Mouse (Mus musculus): ENCODE measurements around the gene Morn4. TPM values are rescaled to one million over a fixed set of nuclear protein-coding genes. Genes with fewer than 3 reads are reported as not detected.
A peak's percentile ranks its signal among the peaks of the same experiment; 100 is the strongest.

Gene Morn4
- polyA plus RNA-seq, 1 experiment from 2014 or later, result 37.7 TPM

- Histone ChIP-seq H3K9me3 (no peaks in the 10 kb centered on the region), H3K4me3 (replicated peaks) (no peak overlapping the region), H3K4me1 (replicated peaks) (peaks cover 14% of the 10 kb centered on the region), H3K27me3 (no peaks in the 10 kb centered on the region), H3K4me2 (no peak overlapping the region), H3K9ac (replicated peaks) (no peak overlapping the region), H3K36me3 (peaks cover 55% of the 10 kb centered on the region), H3K27ac (no peak overlapping the region)
- WGBS, result 87% methylated on average over 13 of the region's 13 CpGs
- ATAC-seq (ENCODE audit: insufficient number of reproducible peaks, insufficient read depth, low FRiP score, low TSS enrichment, low read depth), result no peak
These were observed 38.5 kb upstream of the Morn4 start for GRCm38 (mm10) chr19:42124684-42125083.

DNA sequence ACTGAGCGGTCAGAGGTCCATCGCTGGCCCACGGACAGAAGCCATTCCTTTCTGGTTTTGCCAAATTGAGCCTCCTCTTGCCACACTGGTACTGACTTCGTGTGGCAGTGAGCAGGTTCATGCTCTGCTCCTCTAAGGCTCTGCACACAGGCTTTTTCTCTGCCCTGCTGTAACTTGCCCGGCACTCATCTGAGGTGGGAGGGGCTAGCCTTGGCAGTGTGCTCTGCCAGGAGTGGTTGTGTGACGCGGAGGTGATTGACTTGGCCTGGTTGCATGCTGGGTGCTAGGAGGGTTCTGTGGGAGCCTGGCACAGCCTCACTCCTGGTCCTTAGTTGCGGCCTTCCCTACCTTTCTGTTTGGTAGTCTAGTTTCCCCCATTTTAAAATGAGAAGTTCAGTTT, 34.3 kb upstream of the Morn4 start:
- H3K27ac ChIP-seq, result no peak overlapping the region
- no peak overlapping the region for H3K4me3 ChIP-seq (replicated peaks)
- no peaks in the 10 kb centered on the region for H3K9me3 ChIP-seq
- no peak overlapping the region for H3K4me2 ChIP-seq
- H3K27me3 ChIP-seq, result no peaks in the 10 kb centered on the region
- no peaks in the 10 kb centered on the region for H3K4me1 ChIP-seq (replicated peaks)
- no peak for ATAC-seq (ENCODE audit: insufficient number of reproducible peaks, insufficient read depth, low FRiP score, low TSS enrichment, low read depth)
- 88% methylated on average over 8 of the region's 8 CpGs for WGBS
- no peak overlapping the region for H3K9ac ChIP-seq (replicated peaks)
- H3K36me3 ChIP-seq, result peaks cover 94% of the 10 kb centered on the region

DNA sequence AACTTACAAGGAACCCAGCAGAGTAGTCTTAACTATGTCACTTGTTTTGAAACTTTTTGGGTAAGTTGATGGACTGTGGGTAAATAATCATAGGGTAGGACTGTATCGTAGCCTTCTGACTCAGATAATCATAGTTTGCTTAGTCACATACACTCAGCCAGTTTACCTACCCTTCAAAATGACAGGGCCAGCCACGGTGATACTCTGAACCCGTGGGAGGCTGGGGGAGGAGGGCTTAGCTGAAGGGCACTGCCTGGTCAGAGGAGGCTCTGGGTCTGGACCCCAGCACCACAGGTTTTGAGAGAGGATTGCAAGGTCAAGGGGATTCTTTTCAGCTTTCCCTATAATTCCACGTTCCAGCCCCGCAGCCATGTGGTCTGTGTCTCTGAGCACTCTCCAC, 32.4 kb upstream of the Morn4 start:
- peaks cover 93% of the 10 kb centered on the region for H3K36me3 ChIP-seq
- no peak for ATAC-seq (ENCODE audit: insufficient number of reproducible peaks, insufficient read depth, low FRiP score, low TSS enrichment, low read depth)
- H3K27ac ChIP-seq, result no peak overlapping the region
- H3K4me1 ChIP-seq (replicated peaks), result no peaks in the 10 kb centered on the region
- H3K9ac ChIP-seq (replicated peaks), result no peak overlapping the region
- H3K9me3 ChIP-seq, result no peaks in the 10 kb centered on the region
- H3K4me3 ChIP-seq (replicated peaks), result no peak overlapping the region
- H3K27me3 ChIP-seq, result no peaks in the 10 kb centered on the region
- H3K4me2 ChIP-seq, result no peak overlapping the region
- WGBS, result 83% methylated on average over 5 of the region's 5 CpGs

DNA sequence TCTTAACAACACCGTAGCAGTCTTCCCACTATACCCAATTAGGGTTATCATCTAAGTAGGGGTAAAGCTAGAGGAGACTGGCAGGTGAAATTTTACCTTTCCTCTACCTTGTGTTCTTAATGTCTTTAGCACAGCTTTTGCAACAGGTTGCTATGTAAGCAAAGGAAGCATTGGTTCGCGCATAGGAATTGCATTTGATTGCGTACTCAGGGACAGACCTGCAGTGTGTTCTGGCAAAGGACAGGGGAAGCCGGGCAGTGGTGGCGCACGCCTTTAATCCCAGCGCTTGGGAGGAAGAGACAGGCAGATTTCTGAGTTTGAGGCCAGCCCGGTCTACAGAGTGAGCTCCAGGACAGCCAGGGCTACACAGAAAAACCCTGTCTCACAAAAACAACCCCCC, 32.0 kb upstream of the Morn4 start:
- no peaks in the 10 kb centered on the region for H3K9me3 ChIP-seq
- WGBS, result 93% methylated on average over 9 of the region's 9 CpGs
- no peak for ATAC-seq (ENCODE audit: insufficient number of reproducible peaks, insufficient read depth, low FRiP score, low TSS enrichment, low read depth)
- H3K9ac ChIP-seq (replicated peaks), result no peak overlapping the region
- no peaks in the 10 kb centered on the region for H3K4me1 ChIP-seq (replicated peaks)
- no peak overlapping the region for H3K4me3 ChIP-seq (replicated peaks)
- no peak overlapping the region for H3K27ac ChIP-seq
- no peaks in the 10 kb centered on the region for H3K27me3 ChIP-seq
- no peak overlapping the region for H3K4me2 ChIP-seq
- peaks cover 93% of the 10 kb centered on the region for H3K36me3 ChIP-seq

DNA sequence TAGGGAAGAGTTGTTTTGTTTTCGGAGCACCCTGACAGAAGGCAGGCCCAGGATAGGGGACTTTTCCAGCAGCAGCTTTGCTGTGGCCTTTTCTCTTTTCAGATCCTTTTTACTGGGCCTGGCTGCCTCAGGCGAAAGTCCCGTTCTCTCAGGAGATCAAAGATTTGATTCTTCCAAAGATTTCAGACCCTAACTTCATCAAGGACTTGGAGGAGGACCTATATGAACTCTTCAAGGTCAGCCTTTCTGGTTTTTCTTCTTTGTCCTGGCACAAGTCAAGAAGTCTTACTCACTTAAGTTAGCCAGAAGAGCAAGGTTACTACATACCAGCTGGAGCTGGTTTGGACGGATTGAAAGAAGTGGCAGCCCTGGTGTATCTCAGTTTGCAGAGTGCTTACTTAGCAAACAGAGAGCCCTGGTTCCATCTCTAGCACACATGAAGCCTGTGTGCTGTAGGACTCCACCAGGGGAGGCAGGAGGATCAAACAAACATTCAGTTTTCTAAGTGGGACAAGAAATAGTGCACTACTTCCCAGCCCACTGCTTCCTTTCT, 29.7 kb upstream of the Morn4 start:
- no peak overlapping the region for H3K9ac ChIP-seq (replicated peaks)
- 83% methylated on average over 4 of the region's 4 CpGs for WGBS
- no peaks in the 10 kb centered on the region for H3K4me1 ChIP-seq (replicated peaks)

GRCm38 (mm10) chr19:42104681-42105080, 18.5 kb upstream of the Morn4 start:
- no peak overlapping the region for H3K4me3 ChIP-seq (replicated peaks)
- H3K4me2 ChIP-seq, result no peak overlapping the region
- 91% methylated on average over 9 of the region's 9 CpGs for WGBS
- no peaks in the 10 kb centered on the region for H3K27me3 ChIP-seq
- no peak for ATAC-seq (ENCODE audit: insufficient number of reproducible peaks, insufficient read depth, low FRiP score, low TSS enrichment, low read depth)
- no peaks in the 10 kb centered on the region for H3K4me1 ChIP-seq (replicated peaks)
- H3K27ac ChIP-seq, result no peak overlapping the region
- H3K36me3 ChIP-seq, result peaks cover 66% of the 10 kb centered on the region
- H3K9ac ChIP-seq (replicated peaks), result no peak overlapping the region
- H3K9me3 ChIP-seq, result no peaks in the 10 kb centered on the region

More for the DNA sequence above, 29.7 kb upstream of the Morn4 start:
- H3K36me3 ChIP-seq, result peaks cover 75% of the 10 kb centered on the region
- H3K4me2 ChIP-seq, result no peak overlapping the region
- H3K9me3 ChIP-seq, result no peaks in the 10 kb centered on the region
- no peak overlapping the region for H3K4me3 ChIP-seq (replicated peaks)
- no peaks in the 10 kb centered on the region for H3K27me3 ChIP-seq
- ATAC-seq (ENCODE audit: insufficient number of reproducible peaks, insufficient read depth, low FRiP score, low TSS enrichment, low read depth), result no peak
- no peak overlapping the region for H3K27ac ChIP-seq

GRCm38 (mm10) chr19:42099406-42099805, 13.2 kb upstream of the Morn4 start:
- H3K9ac ChIP-seq (replicated peaks), result no peak overlapping the region
- ATAC-seq (ENCODE audit: insufficient number of reproducible peaks, insufficient read depth, low FRiP score, low TSS enrichment, low read depth), result no peak
- 80% methylated on average over 3 of the region's 3 CpGs for WGBS

DNA sequence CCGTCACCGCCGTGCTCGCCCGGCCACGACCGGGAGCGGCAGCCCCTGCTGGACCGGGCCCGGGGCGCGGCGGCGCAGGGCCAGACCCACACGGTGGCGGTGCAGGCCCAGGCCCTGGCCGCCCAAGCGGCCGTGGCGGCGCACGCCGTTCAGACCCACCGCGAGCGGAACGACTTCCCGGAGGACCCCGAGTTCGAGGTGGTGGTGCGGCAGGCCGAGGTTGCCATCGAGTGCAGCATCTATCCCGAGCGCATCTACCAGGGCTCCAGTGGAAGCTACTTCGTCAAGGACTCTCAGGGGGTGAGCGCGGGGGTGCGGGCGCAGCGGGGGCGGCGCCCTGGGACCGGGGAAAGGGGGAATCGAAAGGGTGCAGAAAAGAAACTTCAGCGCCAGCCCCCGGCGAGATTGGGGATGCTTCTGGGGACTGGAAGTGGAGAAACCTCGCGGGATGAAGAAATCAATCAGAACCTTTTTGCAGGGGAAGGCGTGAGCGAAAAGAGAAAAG, 4.5 kb upstream of the Morn4 start:
- peak overlapping the region; percentile 69 for H3K4me2 ChIP-seq
- ATAC-seq (ENCODE audit: insufficient number of reproducible peaks, insufficient read depth, low FRiP score, low TSS enrichment, low read depth), result peak; percentile 69
- H3K27me3 ChIP-seq, result no peaks in the 10 kb centered on the region
- H3K4me1 ChIP-seq (replicated peaks), result peaks cover 19% of the 10 kb centered on the region
- peak overlapping the region; percentile 98 for H3K4me3 ChIP-seq (replicated peaks)
- H3K9ac ChIP-seq (replicated peaks), result peak overlapping the region; percentile 87
- H3K27ac ChIP-seq, result peak overlapping the region; percentile 86
- peaks cover 21% of the 10 kb centered on the region for H3K36me3 ChIP-seq
- H3K9me3 ChIP-seq, result no peaks in the 10 kb centered on the region
- under 1% methylated on average over 52 of the region's 52 CpGs for WGBS

More at GRCm38 (mm10) chr19:42099406-42099805, 13.2 kb upstream of the Morn4 start:
- H3K27me3 ChIP-seq, result no peaks in the 10 kb centered on the region
- no peaks in the 10 kb centered on the region for H3K4me1 ChIP-seq (replicated peaks)
- H3K4me2 ChIP-seq, result no peak overlapping the region
- peaks cover 52% of the 10 kb centered on the region for H3K36me3 ChIP-seq
- H3K9me3 ChIP-seq, result no peaks in the 10 kb centered on the region
- no peak overlapping the region for H3K4me3 ChIP-seq (replicated peaks)
- H3K27ac ChIP-seq, result no peak overlapping the region

GRCm38 (mm10) chr19:42089748-42090595, 3.8 kb upstream of the Morn4 start, which contains the start of gene Pi4k2a:
Gene Pi4k2a (plus strand): TSS chr19:42090470.
- Histone ChIP-seq H3K27me3 (no peaks in the 10 kb centered on the region), H3K4me1 (replicated peaks) (peaks cover 23% of the 10 kb centered on the region), H3K9me3 (no peaks in the 10 kb centered on the region), H3K27ac (peak within 1 kb of the TSS; percentile 86), H3K4me3 (replicated peaks) (peak within 1 kb of the TSS; percentile 98), H3K9ac (replicated peaks) (peak within 1 kb of the TSS; percentile 87), H3K4me2 (peak within 1 kb of the TSS; percentile 69), H3K36me3 (peaks cover 15% of the 10 kb centered on the region)
- WGBS, result 1% methylated on average over 49 of the region's 55 CpGs
- ATAC-seq (ENCODE audit: insufficient number of reproducible peaks, insufficient read depth, low FRiP score, low TSS enrichment, low read depth), result peak; percentile 98

DNA sequence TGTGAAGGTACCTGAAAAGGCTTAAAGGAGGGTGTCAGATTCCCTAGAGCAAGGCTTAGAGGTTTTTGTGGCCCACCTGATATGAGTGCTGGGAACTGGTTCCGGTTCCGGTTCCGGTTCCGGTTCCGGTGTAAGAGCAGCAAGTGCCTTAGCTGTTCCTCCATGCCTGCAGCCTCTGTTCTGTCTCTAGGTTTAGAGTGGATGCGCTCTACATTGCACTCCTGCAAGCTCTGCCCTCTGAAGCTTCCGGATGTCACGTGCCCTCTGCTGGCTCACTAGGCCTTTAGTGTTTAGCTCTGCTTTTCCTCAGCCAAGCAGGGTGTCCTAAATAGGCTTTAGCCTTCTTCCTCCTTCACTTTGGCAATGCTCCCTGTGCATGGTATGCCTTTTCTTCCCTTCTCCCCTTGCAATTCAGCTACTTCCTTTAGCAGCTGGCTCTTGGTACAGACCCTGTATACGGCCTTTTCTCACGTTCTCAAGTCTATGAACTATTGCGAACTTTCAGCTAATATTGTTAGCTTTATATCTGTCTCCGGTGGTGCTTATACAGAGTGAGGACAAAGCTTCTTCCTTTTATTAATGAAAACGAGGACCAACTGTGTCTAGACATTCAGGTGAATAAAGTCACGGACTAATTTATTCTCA, 3.1 kb upstream of the Morn4 start:
- H3K4me3 ChIP-seq (replicated peaks), result peak overlapping the region; percentile 98
- 25% methylated on average over 14 of the region's 14 CpGs for WGBS
- peaks cover 23% of the 10 kb centered on the region for H3K4me1 ChIP-seq (replicated peaks)
- no peak for ATAC-seq (ENCODE audit: insufficient number of reproducible peaks, insufficient read depth, low FRiP score, low TSS enrichment, low read depth)
- peaks cover 8% of the 10 kb centered on the region for H3K36me3 ChIP-seq
- H3K9ac ChIP-seq (replicated peaks), result no peak overlapping the region
- H3K27me3 ChIP-seq, result no peaks in the 10 kb centered on the region
- no peaks in the 10 kb centered on the region for H3K9me3 ChIP-seq
- H3K27ac ChIP-seq, result peak overlapping the region; percentile 41
- H3K4me2 ChIP-seq, result peak overlapping the region; percentile 69

DNA sequence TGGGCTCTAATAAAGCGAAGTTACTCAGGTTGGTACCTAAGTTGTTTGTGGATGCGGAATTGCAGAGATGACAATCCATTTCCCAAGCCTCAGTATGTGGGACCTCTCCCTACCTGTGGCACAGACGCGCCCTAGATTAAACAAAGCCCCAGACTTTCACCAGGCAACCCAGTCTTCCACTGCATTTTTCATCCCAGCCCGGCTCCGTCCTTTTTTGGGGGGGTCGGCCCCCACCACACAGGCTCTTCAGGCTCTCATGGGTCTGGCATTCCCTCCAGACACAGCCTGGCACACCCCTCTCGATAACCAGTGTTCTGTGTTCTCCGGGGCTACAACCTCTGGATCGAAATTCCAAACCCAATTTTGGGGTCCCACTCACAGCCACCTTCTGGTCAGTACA, 467 bp downstream of the Morn4 start:
- ATAC-seq (ENCODE audit: insufficient number of reproducible peaks, insufficient read depth, low FRiP score, low TSS enrichment, low read depth), result no peak

More for the DNA sequence above, 467 bp downstream of the Morn4 start:
- H3K4me1 ChIP-seq (replicated peaks), result peaks cover 13% of the 10 kb centered on the region
- peak overlapping the region; percentile 76 for H3K9ac ChIP-seq (replicated peaks)
- H3K4me3 ChIP-seq (replicated peaks), result peak overlapping the region; percentile 80
- H3K9me3 ChIP-seq, result no peaks in the 10 kb centered on the region
- H3K27me3 ChIP-seq, result no peaks in the 10 kb centered on the region
- H3K27ac ChIP-seq, result peak overlapping the region; percentile 56; the same call in 1 of the 2 replicates
- peak overlapping the region; percentile 94 for H3K4me2 ChIP-seq
- 10% methylated on average over 10 of the region's 10 CpGs for WGBS
- no peaks in the 10 kb centered on the region for H3K36me3 ChIP-seq
